Mouse (Mus musculus) liver, adult 2 months (tissue): Measurements from ENCODE around the gene Crtc1. TPM values are rescaled to one million over a fixed set of nuclear protein-coding genes. Genes with fewer than 3 reads are reported as not detected.
A peak's percentile ranks its signal among the peaks of the same experiment; 100 is the strongest.

Experiments
- DNase-seq: peaks from one replicate; pipeline ENCODE4 v3.0.0-alpha.2; 2011; ENCODE audit warnings: low read depth, low spot score; ENCODE audit errors: extremely low read depth
- H3K27ac ChIP-seq: fragments of 200-500 bp; replicated peaks from 2 replicates; pipeline ENCODE4 v1.5.1; 2012; ENCODE audit warnings: low read depth, mild to moderate bottlenecking, control low read depth, inconsistent platforms, low read length; ENCODE audit not compliant: insufficient read depth
- H3K27me3 ChIP-seq: fragments of 200-500 bp; 2 replicates; pipeline ENCODE4 v1.6.1; 2012; ENCODE audit warnings: mild to moderate bottlenecking, moderate library complexity, low read length, inconsistent platforms; ENCODE audit not compliant: control insufficient read depth, insufficient read depth
- H3K36me3 ChIP-seq: fragments of 200-500 bp; 2 replicates; pipeline ENCODE4 v1.6.1; 2012; ENCODE audit warnings: low read length, inconsistent platforms; ENCODE audit not compliant: control insufficient read depth, insufficient read depth
- H3K4me1 ChIP-seq: fragments of 200-500 bp; 2 replicates; pipeline ENCODE4 v1.6.1; 2011; ENCODE audit warnings: low read length; ENCODE audit not compliant: control insufficient read depth, insufficient read depth
- H3K4me3 ChIP-seq: fragments of 200-500 bp; 2 replicates; pipeline ENCODE4 v1.5.1; 2011; ENCODE audit warnings: low read depth, mild to moderate bottlenecking, control low read depth, low read length, moderate library complexity; ENCODE audit not compliant: insufficient read depth
- H3K79me2 ChIP-seq: fragments of 200-500 bp; 2 replicates; pipeline ENCODE4 v1.6.1; 2012; ENCODE audit warnings: inconsistent platforms, mild to moderate bottlenecking, low read length, moderate library complexity; ENCODE audit not compliant: control insufficient read depth, insufficient read depth
- H3K9ac ChIP-seq: fragments of 200-500 bp; 2 replicates; pipeline ENCODE4 v1.6.1; 2012; ENCODE audit warnings: low read depth, mild to moderate bottlenecking, control low read depth, inconsistent platforms, low read length
- CTCF ChIP-seq: fragments of 200-500 bp; IDR thresholded peaks from 2 replicates; pipeline ENCODE4 v1.5.1; 2011; ENCODE audit warnings: low read depth, low read length, control low read depth
- POLR2A ChIP-seq: fragments of 200-500 bp; IDR thresholded peaks from 2 replicates; pipeline ENCODE4 v1.6.1; 2011; ENCODE audit warnings: low read length, control low read depth; ENCODE audit not compliant: insufficient read depth; ENCODE audit errors: extremely low read depth
- WGBS: fragments of 180-500 bp; shearing (Covaris S2); methylation state at CpG from one replicate; pipeline ENCODE4 v1.1.7; 2018; 5-methylcytosine and 5-hydroxymethylcytosine counted together
- polyA plus RNA-seq: library from polyadenylated mRNA; depleted of rRNA; stranded (reverse); fragments of >200 nt; gene quantifications from 2 replicates; pipeline ENCODE4 v1.2.3, GENCODE M21; 2012
- total RNA-seq: library from RNA; depleted of rRNA; stranded (reverse); fragments of >200 nt; gene quantifications from 2 replicates; pipeline ENCODE4 v1.2.3, GENCODE M21; 2014

Crtc1 gene
- total and polyA plus RNA-seq, 2 experiments, result 1.2 to 8.2 TPM

DNA sequence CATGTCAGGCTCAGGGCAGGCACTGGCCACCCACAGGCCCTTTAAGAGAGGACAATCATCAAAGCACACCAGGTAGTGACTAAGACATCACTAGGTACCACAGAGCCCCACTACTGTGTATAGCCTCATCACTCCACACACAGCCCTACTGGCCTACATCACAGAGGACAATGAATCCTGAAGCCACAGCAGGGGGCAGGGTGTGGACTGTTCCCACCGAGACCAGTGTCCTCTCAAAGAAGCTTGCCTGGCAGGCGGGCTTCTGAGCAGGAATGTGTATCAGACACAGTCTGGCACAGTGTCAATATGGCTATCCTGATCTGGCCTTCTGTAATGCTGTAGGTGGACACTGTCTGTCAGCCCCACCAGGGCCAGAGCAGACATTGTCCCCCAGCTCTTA lies 30.6 kb upstream of the Crtc1 start:
- Histone ChIP-seq H3K4me3 (no peak overlapping the region), H3K4me1 (peaks cover 21% of the 10 kb centered on the region), H3K27ac (0 out of 2 replicates have a peak overlapping the region, but pooled peaks have one; percentile 12), H3K36me3 (no peaks in the 10 kb centered on the region), H3K9ac (no peak overlapping the region), H3K79me2 (peaks cover 5% of the 10 kb centered on the region; the same call in 1 of the 2 replicates), H3K27me3 (no peaks in the 10 kb centered on the region)
- WGBS, result 77% methylated on average over 2 of the region's 2 CpGs
- TF ChIP-seq POLR2A (no peak), CTCF (no peak)
- DNase-seq, result no peak

DNA sequence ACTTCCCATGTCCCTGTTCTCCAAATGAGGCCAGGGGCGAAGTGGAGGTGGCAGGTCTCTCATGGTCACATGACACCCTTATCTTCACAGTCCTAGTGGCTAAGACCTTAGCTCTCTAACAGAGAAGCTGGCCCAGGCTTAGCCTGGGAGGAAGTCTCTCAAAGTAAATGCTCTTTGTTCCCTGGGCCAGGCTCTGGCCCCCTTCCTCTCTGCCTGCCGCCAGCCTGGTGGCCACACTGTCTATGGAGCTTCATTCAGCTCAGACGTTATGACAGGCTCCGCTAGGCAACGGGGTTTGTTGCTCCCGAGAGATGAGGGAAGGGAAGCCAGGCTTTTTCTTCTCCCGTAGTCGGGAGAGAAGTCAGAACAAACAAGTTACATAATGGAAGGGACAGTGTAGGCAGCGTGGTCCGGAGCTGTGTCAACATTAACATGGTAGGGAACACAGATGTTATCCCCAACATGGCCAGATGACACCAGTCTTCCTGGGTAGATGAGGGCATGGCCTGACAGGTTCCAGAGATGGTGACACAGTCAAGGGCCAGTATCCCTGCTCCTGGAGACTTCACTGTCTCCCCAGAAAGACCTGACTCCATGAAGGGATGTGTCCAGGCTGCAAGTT lies 30.0 kb upstream of the Crtc1 start:
- no peak for TF ChIP-seq CTCF
- TF ChIP-seq POLR2A, result no peak
- no peak overlapping the region for H3K4me3 ChIP-seq
- H3K4me1 ChIP-seq, result peaks cover 21% of the 10 kb centered on the region
- no peaks in the 10 kb centered on the region for H3K27me3 ChIP-seq
- no peaks in the 10 kb centered on the region for H3K36me3 ChIP-seq
- no peak overlapping the region for H3K9ac ChIP-seq
- 23% methylated on average over 10 of the region's 10 CpGs for WGBS
- 0 out of 2 replicates have a peak overlapping the region, but pooled peaks have one; percentile 15 for H3K27ac ChIP-seq
- DNase-seq, result peak; percentile 42
- H3K79me2 ChIP-seq, result peaks cover 4% of the 10 kb centered on the region; the same call in 1 of the 2 replicates

DNA sequence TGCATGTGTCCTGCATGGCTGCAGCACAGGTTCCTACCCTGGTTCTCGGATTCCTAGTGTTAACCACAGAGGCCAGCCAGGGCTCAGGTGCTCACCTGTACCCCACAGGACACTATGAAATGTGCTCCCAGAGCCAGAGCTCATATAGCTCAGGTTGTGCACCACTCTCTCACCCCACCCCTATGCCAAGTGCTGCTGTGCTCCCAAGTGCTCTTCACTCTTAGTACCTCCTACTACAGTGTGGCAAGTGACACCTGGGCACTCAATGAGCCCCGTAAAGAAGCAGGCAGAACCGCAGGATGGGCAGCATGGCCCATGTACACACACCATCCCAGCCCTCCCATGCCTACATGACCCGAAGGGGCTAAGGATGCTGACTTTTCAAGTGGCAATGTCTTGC lies 29.4 kb upstream of the Crtc1 start:
- no peak overlapping the region for H3K9ac ChIP-seq
- 90% methylated on average over 4 of the region's 4 CpGs for WGBS

DNA sequence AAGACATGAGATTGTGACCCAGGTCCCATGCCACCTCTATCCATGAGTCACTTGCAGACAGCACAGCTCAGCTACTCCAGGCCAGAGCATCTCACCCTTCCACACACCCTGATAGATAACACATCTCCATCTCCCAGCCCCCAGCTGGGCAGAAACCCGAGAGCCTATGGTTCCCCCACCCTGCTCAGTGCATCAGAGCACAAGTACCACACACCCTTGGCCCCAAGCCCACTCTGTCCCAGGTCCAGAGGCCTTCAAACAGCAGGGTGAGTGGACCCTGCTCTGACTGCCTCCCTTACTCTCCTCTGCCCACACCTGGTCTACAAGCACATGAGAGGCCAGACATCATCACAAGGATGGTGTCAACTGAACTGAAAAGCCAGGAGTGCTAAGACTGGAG lies 28.5 kb upstream of the Crtc1 start:
- peaks cover 4% of the 10 kb centered on the region; the same call in 1 of the 2 replicates for H3K79me2 ChIP-seq
- 56% methylated on average over 1 of the region's 1 CpGs for WGBS
- peaks cover 21% of the 10 kb centered on the region for H3K4me1 ChIP-seq
- TF ChIP-seq POLR2A (no peak), CTCF (no peak)
- H3K27me3 ChIP-seq, result no peaks in the 10 kb centered on the region
- no peaks in the 10 kb centered on the region for H3K36me3 ChIP-seq
- no peak overlapping the region for H3K27ac ChIP-seq
- peak; percentile 15 for DNase-seq
- H3K9ac ChIP-seq, result no peak overlapping the region
- H3K4me3 ChIP-seq, result no peak overlapping the region

More for the DNA sequence above, 29.4 kb upstream of the Crtc1 start:
- Histone ChIP-seq H3K4me3 (no peak overlapping the region), H3K36me3 (no peaks in the 10 kb centered on the region), H3K4me1 (peaks cover 21% of the 10 kb centered on the region), H3K27ac (no peak overlapping the region), H3K79me2 (peaks cover 4% of the 10 kb centered on the region; the same call in 1 of the 2 replicates), H3K27me3 (no peaks in the 10 kb centered on the region)
- DNase-seq, result no peak
- no peak for TF ChIP-seq POLR2A
- TF ChIP-seq CTCF, result no peak

DNA sequence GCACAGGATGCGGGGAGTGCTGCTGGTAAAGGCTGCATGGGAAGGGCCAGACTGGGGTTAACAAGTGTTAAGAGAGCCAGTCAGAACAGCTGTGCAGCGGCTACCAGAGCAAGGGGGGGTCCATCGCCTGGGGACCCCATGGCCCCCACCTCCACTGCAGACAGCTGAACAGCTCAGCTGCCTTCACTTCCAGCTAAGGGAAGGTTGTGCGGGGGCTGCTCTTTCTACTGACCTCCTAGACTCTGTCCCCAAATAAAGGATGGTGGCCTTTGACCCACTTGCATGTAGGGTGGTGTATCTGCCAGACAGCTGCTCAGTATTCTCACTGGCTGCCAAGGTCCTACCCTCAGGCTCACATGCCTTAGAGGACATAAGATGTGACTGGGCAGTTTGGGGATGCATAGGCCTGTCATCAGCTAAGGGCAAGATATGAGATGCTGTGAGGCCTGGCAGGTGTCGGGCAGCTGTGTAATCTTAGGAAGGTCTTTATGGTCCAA lies 27.9 kb upstream of the Crtc1 start:
- TF ChIP-seq POLR2A, result no peak
- no peak for TF ChIP-seq CTCF
- no peak overlapping the region for H3K27ac ChIP-seq
- peak; percentile 71 for DNase-seq
- H3K27me3 ChIP-seq, result no peaks in the 10 kb centered on the region
- peaks cover 4% of the 10 kb centered on the region; the same call in 1 of the 2 replicates for H3K79me2 ChIP-seq
- peaks cover 21% of the 10 kb centered on the region for H3K4me1 ChIP-seq
- H3K36me3 ChIP-seq, result no peaks in the 10 kb centered on the region
- WGBS, result 39% methylated on average over 5 of the region's 5 CpGs
- H3K4me3 ChIP-seq, result no peak overlapping the region
- H3K9ac ChIP-seq, result no peak overlapping the region

DNA sequence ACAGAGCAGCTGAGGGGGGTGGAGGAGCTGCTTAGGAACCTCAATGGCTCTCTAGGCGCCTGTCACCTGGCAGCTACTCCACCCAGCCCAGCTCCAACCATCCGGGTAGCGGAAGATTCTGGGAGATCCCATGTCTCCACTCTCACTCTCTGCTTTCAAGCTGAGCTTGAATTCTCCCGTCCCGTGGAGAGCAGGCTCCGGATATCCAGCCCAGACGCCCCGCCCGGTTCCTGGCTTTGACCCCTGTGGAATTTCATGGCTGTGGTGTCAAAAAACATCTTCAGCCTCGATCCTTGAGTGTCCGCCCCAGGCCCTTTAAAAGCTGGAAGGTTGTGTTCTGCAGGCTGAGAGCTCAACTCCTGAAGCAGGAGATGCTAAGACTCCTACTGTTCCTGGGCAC lies 27.4 kb upstream of the Crtc1 start:
- Histone ChIP-seq H3K27me3 (no peaks in the 10 kb centered on the region), H3K79me2 (peaks cover 4% of the 10 kb centered on the region; the same call in 1 of the 2 replicates), H3K4me1 (peaks cover 21% of the 10 kb centered on the region), H3K9ac (no peak overlapping the region), H3K27ac (no peak overlapping the region), H3K4me3 (no peak overlapping the region), H3K36me3 (no peaks in the 10 kb centered on the region)
- TF ChIP-seq POLR2A, result no peak
- no peak for TF ChIP-seq CTCF
- WGBS, result 65% methylated on average over 11 of the region's 11 CpGs
- no peak for DNase-seq
